Mouse (Mus musculus) lung, embryonic 16.5 days (tissue): ENCODE data around the gene Unc13c. TPM values are rescaled to one million over a fixed set of nuclear protein-coding genes. Genes with fewer than 3 reads are reported as not detected.
A peak's percentile ranks its signal among the peaks of the same experiment; 100 is the strongest.

Source experiments
- ATAC-seq: fragments of 200-750 bp; cut with Nextera tagmentation; 2 replicates; pipeline ENCODE4 v1.8.0; 2017; ENCODE audit warnings: low read depth, mild to moderate bottlenecking, moderate library complexity
- H3K27ac ChIP-seq: fragments of 300-500 bp; sonication (generic); 2 replicates; pipeline ENCODE4 v1.5.1; 2014; ENCODE audit warnings: mild to moderate bottlenecking, control low read depth, low read length
- H3K27me3 ChIP-seq: fragments of 300-500 bp; sonication (generic); 2 replicates; pipeline ENCODE4 v1.6.1; 2014; ENCODE audit warnings: low read depth, low read length, mixed read lengths; ENCODE audit not compliant: control insufficient read depth, insufficient read depth
- H3K36me3 ChIP-seq: fragments of 300-500 bp; sonication (generic); 2 replicates; pipeline ENCODE4 v1.6.1; 2014; ENCODE audit warnings: low read length; ENCODE audit not compliant: control insufficient read depth, insufficient read depth
- H3K4me1 ChIP-seq: fragments of 300-500 bp; sonication (generic); replicated peaks from 2 replicates; pipeline ENCODE4 v1.6.1; 2014; ENCODE audit warnings: low read length, mixed read lengths; ENCODE audit not compliant: control insufficient read depth, insufficient read depth
- H3K4me2 ChIP-seq: fragments of 300-500 bp; sonication (generic); 2 replicates; pipeline ENCODE4 v1.6.1; 2014; ENCODE audit warnings: low read depth, low read length, control low read depth
- H3K4me3 ChIP-seq: fragments of 300-500 bp; sonication (generic); 2 replicates; pipeline ENCODE4 v1.5.1; 2014; ENCODE audit warnings: mild to moderate bottlenecking, low read length, control low read depth
- H3K9ac ChIP-seq: fragments of 300-500 bp; sonication (generic); 2 replicates; pipeline ENCODE4 v1.6.1; 2014; ENCODE audit warnings: low read length, control low read depth
- H3K9me3 ChIP-seq: fragments of 300-500 bp; sonication (generic); 2 replicates; pipeline ENCODE4 v1.6.1; 2016; ENCODE audit warnings: low read length; ENCODE audit not compliant: control insufficient read depth
- WGBS: fragments of 180-500 bp; shearing (Covaris S2); extraction: QIAGEN DNeasy Blood & Tissue Kit; methylation state at CpG from one replicate; pipeline ENCODE4 v1.1.7; 2014; 5-methylcytosine and 5-hydroxymethylcytosine counted together
- polyA plus RNA-seq: library from polyadenylated mRNA; unstranded; fragments of >200 nt; fragmentation: Nextera tagmentation; extraction: Ambion mirVana; gene quantifications from 2 replicates; pipeline ENCODE4 v1.2.1, GENCODE M21; 2015

Gene Unc13c
- polyA plus RNA-seq, 1 experiment from 2014 or later = 0.18 TPM

DNA sequence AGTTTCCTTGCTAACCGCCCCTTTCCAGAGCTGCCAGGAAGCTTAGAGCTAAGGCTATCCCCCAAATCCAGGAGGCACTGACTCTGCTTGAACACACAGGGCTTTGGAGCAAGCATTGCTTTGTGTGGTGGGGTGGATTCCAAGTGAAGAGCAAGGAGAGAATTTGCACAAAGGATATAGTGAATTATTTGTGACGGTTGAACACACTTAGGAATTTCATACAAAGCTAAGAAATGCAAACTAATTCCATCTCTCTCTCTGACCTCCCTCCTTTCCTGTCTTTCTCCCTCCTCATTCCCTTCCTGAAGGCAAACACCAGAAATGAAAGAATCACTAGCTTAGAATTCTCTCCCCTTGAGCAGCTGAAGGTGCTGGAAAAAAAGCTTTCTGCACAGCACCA lies 271.7 kb downstream of the Unc13c start:
- Histone ChIP-seq H3K27me3 (no peaks in the 10 kb centered on the region), H3K4me2 (no peak overlapping the region), H3K4me3 (no peak overlapping the region), H3K27ac (no peak overlapping the region), H3K36me3 (no peaks in the 10 kb centered on the region), H3K9ac (no peak overlapping the region), H3K9me3 (no peaks in the 10 kb centered on the region), H3K4me1 (no peaks in the 10 kb centered on the region)
- 58% methylated on average over 2 of the region's 2 CpGs for WGBS
- no peak for ATAC-seq

DNA sequence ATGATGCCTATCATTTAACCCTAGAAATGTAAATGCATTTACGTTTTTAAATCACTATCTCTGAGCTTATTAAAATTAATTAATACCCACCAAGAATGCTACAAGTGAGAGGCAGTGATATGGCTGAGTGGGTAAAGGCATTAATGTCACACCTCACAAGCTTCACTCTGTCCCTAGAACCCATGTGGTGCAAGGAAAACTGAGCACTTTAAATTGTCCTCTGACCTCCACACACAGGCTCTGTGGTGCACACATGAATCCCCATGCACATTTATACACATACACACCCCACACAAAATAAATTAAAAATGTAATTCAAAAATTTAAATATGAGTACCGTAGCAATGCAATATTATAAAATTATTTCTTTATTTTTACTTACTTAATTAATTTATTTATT lies 287.2 kb downstream of the Unc13c start:
- ATAC-seq = no peak
- no peaks in the 10 kb centered on the region for H3K36me3 ChIP-seq
- no peak overlapping the region for H3K9ac ChIP-seq
- H3K4me3 ChIP-seq = no peak overlapping the region
- H3K27me3 ChIP-seq = no peaks in the 10 kb centered on the region
- WGBS = 82% methylated on average over 2 of the region's 2 CpGs
- no peak overlapping the region for H3K27ac ChIP-seq
- H3K4me1 ChIP-seq = no peaks in the 10 kb centered on the region
- H3K9me3 ChIP-seq = no peaks in the 10 kb centered on the region
- H3K4me2 ChIP-seq = no peak overlapping the region

DNA sequence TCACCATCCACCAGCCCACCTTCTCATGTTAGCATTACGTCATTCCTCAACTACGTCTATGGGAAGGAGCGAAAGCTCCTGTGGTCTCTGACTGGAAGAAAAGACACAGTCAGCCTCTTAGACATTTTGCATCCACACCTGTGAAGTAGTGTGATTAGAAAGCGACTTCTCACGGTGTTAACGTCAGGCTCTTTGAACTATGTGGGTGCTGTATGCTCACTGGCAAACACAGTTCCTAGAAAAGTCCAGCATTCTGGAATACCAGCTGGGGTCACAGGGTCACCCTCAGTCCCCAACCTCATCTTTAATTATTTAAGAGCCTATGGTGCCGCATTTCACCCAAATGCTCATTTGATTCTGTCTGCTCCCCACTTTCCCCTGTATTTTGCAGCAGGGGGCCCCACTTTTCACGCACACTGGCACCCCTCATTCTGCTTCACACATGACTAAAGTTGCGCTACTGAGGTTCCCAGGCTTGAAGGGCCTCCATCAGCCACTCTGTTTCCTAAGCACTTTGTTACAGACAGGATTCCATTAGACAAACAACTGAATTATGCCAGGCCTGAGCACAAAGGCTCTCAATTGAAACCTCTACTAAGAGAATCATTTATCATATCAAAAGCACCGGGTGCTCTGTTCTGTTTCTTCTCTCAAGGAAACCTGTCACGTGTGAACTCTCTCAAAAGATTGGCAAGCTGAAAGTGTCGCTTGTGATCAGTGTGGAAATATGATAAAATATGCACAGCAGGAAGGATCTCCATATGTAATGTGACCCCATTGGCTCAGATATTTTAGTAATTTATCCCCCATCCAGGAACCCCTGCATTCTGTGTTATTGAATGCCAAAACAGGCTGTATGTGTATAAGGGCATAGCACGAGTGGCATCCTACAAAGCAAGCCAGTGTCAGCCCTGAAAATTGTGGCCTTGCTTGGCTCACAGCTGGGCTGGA lies 287.9 kb downstream of the Unc13c start:
- H3K27ac ChIP-seq = no peak overlapping the region
- H3K36me3 ChIP-seq = no peaks in the 10 kb centered on the region
- H3K4me3 ChIP-seq = no peak overlapping the region
- no peak for ATAC-seq
- no peak overlapping the region for H3K4me2 ChIP-seq
- 70% methylated on average over 13 of the region's 13 CpGs for WGBS
- H3K9me3 ChIP-seq = no peaks in the 10 kb centered on the region
- H3K27me3 ChIP-seq = no peaks in the 10 kb centered on the region
- H3K9ac ChIP-seq = no peak overlapping the region
- no peaks in the 10 kb centered on the region for H3K4me1 ChIP-seq

DNA sequence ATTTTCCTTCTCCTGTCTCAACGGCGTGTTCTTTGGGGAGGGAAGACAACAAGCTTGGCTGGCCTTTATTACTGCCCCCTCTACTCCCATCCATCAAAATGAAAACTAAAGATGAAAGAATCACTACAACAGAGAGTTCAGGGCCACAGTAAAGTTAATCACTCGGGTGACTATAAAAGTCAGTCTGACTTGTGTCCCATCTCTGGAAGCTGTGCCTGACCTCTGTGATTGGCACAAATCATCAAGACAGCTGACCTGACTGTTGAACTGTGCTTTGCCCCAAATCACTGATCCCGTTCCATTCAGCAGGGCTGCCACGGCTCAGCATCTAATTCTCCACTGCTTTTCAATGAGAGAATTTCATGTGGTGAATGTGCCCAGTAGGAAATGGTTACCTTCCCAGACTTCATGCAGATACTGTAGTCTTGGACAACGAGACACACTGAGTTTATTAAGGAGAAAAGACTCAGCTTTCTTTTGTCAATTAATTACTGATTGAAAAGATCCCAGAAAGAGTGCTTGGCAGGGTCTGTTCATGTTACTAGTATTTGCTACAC lies 297.0 kb downstream of the Unc13c start:
- H3K36me3 ChIP-seq = no peaks in the 10 kb centered on the region
- no peaks in the 10 kb centered on the region for H3K9me3 ChIP-seq
- H3K27me3 ChIP-seq = no peaks in the 10 kb centered on the region
- WGBS = 73% methylated on average over 6 of the region's 6 CpGs
- H3K9ac ChIP-seq = no peak overlapping the region
- no peak overlapping the region for H3K4me2 ChIP-seq
- H3K27ac ChIP-seq = no peak overlapping the region
- ATAC-seq = no peak
- H3K4me1 ChIP-seq = no peaks in the 10 kb centered on the region
- H3K4me3 ChIP-seq = no peak overlapping the region

DNA sequence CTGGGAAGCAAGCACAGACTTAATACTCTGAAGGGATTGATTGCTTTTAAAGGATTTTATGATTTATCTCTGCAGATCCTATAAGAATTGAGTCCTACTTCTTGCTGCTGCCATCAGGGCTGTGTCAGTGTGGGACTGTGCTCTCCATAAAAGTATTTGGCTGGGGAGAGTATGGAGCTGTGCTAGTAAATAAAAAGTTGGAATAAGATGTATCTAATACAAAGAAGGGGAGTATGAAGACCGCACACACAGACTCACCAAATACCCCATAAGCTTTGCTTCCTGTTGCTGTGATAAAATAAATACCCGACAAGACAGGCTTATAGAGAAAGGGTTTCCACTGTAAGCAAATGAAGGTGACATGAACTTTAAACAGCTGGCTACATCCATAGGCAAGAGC lies 298.7 kb downstream of the Unc13c start:
- peak; percentile 73 for ATAC-seq

DNA sequence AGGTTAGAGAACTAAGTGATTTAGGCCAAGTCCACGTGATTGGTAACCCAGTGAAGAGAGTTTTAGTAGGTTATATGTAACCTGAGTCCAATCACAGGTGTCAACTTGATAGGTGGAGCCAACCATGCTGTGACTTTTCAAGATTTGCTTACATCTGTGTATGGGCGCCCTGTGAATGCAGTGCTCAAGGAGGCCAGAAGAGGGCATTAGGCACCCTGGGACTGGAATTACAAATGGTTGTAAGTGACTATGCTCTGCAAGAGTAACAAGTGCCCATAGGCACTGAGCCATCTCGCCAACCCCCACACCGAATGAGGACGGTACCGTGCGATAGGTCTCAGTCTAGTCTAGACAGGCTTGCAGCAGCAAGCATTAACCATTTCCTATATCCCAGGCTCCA lies 305.9 kb downstream of the Unc13c start:
- ATAC-seq = no peak

More for the DNA sequence above, 298.7 kb downstream of the Unc13c start:
- Histone ChIP-seq H3K27ac (no peak overlapping the region), H3K27me3 (no peaks in the 10 kb centered on the region), H3K4me1 (no peaks in the 10 kb centered on the region), H3K36me3 (no peaks in the 10 kb centered on the region), H3K4me2 (no peak overlapping the region), H3K9ac (no peak overlapping the region), H3K9me3 (no peaks in the 10 kb centered on the region), H3K4me3 (no peak overlapping the region)
- WGBS = 53% methylated on average over 2 of the region's 2 CpGs

DNA sequence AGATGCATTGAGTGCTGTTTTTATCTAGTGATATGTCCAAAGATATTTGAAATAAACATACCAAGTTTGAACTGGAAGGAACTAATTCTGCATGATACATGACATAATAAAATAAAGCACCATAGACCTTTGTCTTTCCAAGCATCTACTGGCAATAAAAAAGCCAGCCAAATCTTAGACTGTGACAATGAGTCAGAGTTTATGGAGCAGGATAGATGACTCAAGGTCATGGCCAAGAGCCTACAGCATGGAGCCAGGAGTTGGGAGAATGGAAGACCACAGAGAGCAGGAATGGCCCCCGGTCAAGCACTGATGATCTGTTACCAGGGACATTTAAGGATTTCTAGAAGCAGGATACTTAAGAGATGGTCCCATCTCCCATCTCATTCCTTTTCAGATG lies 319.7 kb downstream of the Unc13c start:
- Histone ChIP-seq H3K27me3 (no peaks in the 10 kb centered on the region), H3K4me3 (no peak overlapping the region), H3K9ac (no peak overlapping the region), H3K4me1 (no peaks in the 10 kb centered on the region), H3K4me2 (no peak overlapping the region), H3K9me3 (no peaks in the 10 kb centered on the region), H3K27ac (no peak overlapping the region), H3K36me3 (no peaks in the 10 kb centered on the region)
- 75% methylated on average over 1 of the region's 1 CpGs for WGBS
- no peak for ATAC-seq

More for the DNA sequence above, 305.9 kb downstream of the Unc13c start:
- WGBS = 81% methylated on average over 7 of the region's 7 CpGs
- no peak overlapping the region for H3K4me2 ChIP-seq
- H3K36me3 ChIP-seq = no peaks in the 10 kb centered on the region
- no peaks in the 10 kb centered on the region for H3K9me3 ChIP-seq
- no peak overlapping the region for H3K27ac ChIP-seq
- no peaks in the 10 kb centered on the region for H3K4me1 ChIP-seq
- no peak overlapping the region for H3K4me3 ChIP-seq
- H3K27me3 ChIP-seq = no peaks in the 10 kb centered on the region
- no peak overlapping the region for H3K9ac ChIP-seq

DNA sequence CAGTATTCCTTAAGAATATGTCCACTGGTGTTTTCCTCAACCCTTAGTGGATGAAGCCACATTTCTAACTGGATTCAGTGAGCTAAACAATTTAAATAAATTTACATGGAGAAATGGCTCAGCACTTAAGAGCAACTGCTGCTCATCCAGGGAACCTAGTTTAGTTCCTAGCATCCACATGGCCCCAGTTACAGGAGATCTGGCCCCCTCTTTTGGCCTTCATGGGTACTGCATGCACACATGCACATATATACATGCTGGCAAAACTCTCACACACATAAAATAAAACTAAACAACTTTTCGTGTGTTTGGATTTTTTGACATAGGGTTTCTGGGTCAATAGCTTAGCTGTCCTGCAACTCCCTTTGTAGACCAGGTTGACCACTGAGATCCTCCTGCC lies 330.6 kb downstream of the Unc13c start:
- Histone ChIP-seq H3K27me3 (no peaks in the 10 kb centered on the region), H3K4me3 (no peak overlapping the region), H3K9ac (no peak overlapping the region), H3K9me3 (no peaks in the 10 kb centered on the region), H3K4me2 (no peak overlapping the region), H3K27ac (no peak overlapping the region), H3K4me1 (no peaks in the 10 kb centered on the region), H3K36me3 (no peaks in the 10 kb centered on the region)
- 82% methylated on average over 1 of the region's 1 CpGs for WGBS
- ATAC-seq = no peak

DNA sequence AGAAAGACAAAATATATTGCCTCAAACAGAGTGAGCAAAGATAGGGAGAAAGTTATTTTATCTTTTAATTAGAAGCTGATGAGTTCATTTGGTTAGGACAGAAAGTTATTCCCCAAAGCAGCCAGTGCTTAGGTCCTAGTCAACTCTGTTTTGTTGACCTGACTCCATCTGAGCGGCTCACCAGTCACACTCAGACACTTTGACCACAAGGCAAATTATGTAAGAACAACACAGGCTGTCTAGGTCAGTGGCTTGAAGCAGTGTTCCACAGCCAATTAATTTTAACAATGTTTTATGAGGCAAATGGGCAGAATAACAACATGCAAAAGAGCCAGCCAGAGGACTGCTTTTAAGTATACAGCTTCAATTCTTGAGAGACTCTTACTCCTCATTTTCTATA lies 343.6 kb downstream of the Unc13c start:
- Histone ChIP-seq H3K36me3 (no peaks in the 10 kb centered on the region), H3K27me3 (no peaks in the 10 kb centered on the region), H3K9ac (no peak overlapping the region), H3K4me3 (no peak overlapping the region), H3K4me2 (no peak overlapping the region), H3K27ac (no peak overlapping the region), H3K4me1 (no peaks in the 10 kb centered on the region), H3K9me3 (no peaks in the 10 kb centered on the region)
- 64% methylated on average over 1 of the region's 1 CpGs for WGBS
- ATAC-seq = no peak
